8 mouse cellular contexts compared by ENCODE assay signal in the genomic region with DNA sequence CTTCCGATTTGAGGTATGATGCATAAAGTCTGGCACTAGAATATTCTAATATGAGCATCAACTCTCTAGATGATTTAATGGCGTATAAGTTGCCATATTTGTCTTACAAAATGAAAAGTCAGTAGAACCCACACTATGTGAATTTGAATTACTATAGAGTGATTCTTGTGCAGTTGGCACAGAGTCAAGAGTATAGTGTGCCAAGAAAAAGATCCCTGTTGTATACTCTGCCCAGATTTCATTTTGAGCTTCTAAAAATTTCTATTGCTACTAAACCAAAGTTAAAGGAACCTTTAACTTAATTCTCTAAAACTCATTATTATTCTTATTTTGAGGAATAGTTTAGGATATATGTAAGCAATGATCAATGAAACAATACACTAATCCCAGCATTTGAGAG. TPM values are rescaled to one million over a fixed set of nuclear protein-coding genes. Genes with fewer than 3 reads are reported as not detected.
A peak's percentile ranks its signal among the peaks of the same experiment; 100 is the strongest.
DNase-seq lines count a peak whose midpoint lies in the region; ATAC-seq and TF ChIP-seq lines count a peak whose summit lies in the region.

A gene (plus strand): TSS at position 301 of the 400 bp plus-strand sequence.

- TF ChIP-seq CTCF in liver, adult 2 months (IDR thresholded peaks at IDR 0.05; ENCODE audit: low read depth, low read length), result no peak

- no peaks in the 10 kb centered on the region for H3K79me2 ChIP-seq in liver, adult 2 months (ENCODE audit: control insufficient read depth, insufficient read depth, low read length)

- no peak within 1 kb of the TSS for H3K27ac ChIP-seq in liver, adult 2 months (replicated peaks; ENCODE audit: insufficient read depth, low read depth, low read length)
- H3K27ac ChIP-seq in embryonic facial prominence, embryonic 14.5 days (replicated peaks; ENCODE audit: low read depth, low read length), result peak within 1 kb of the TSS; percentile 84; the same call in 1 of the 2 replicates
- H3K27ac ChIP-seq in intestine, embryonic 14.5 days (ENCODE audit: low read depth), result peak within 1 kb of the TSS; percentile 76; the same call in 1 of the 2 replicates
- peak within 1 kb of the TSS; percentile 93 for H3K27ac ChIP-seq in midbrain, embryonic 11.5 days (ENCODE audit: low read depth, low read length)

- no peak for TF ChIP-seq POLR2A in liver, adult 2 months (IDR thresholded peaks at IDR 0.05; ENCODE audit: extremely low read depth, insufficient read depth, low read length)

- peaks cover 12% of the 10 kb centered on the region for H3K27me3 ChIP-seq in liver, adult 2 months (ENCODE audit: control insufficient read depth, insufficient read depth, low read length)
- no peaks in the 10 kb centered on the region for H3K27me3 ChIP-seq in embryonic facial prominence, embryonic 14.5 days (replicated peaks; ENCODE audit: control insufficient read depth, insufficient read depth, low read length)
- no peaks in the 10 kb centered on the region for H3K27me3 ChIP-seq in intestine, embryonic 14.5 days (replicated peaks; ENCODE audit: control insufficient read depth, insufficient read depth, low read length)
- H3K27me3 ChIP-seq in midbrain, embryonic 11.5 days (ENCODE audit: control insufficient read depth, insufficient read depth, low read length), result no peaks in the 10 kb centered on the region

- peak within 1 kb of the TSS; percentile 23; the same call in 1 of the 2 replicates for H3K4me3 ChIP-seq in liver, adult 2 months (ENCODE audit: insufficient read depth, low read depth, low read length)
- H3K4me3 ChIP-seq in embryonic facial prominence, embryonic 14.5 days (ENCODE audit: low read depth, low read length), result peak within 1 kb of the TSS; percentile 81
- peak within 1 kb of the TSS; percentile 81 for H3K4me3 ChIP-seq in intestine, embryonic 14.5 days (ENCODE audit: low read depth, low read length)
- peak within 1 kb of the TSS; percentile 82 for H3K4me3 ChIP-seq in midbrain, embryonic 11.5 days (ENCODE audit: low read depth, low read length)

- no peak for DNase-seq in liver, adult 2 months (ENCODE audit: extremely low read depth, low read depth, low spot score)
- DNase-seq in liver, result no peak
- DNase-seq in embryonic facial prominence, embryonic 14.5 days (ENCODE audit: low spot score), result peak; percentile 35
- DNase-seq in intestine, embryonic 14.5 days (ENCODE audit: low spot score), result no peak
- no peak for DNase-seq in midbrain, embryonic 11.5 days (ENCODE audit: low spot score, missing footprints)
- DNase-seq in testis, postnatal 14 days (ENCODE audit: low spot score), result no peak
- DNase-seq in spleen, postnatal 10 days (ENCODE audit: low spot score in 2 of 2), result no peak
- no peak for DNase-seq in cerebellum, postnatal 25 days

- no peaks in the 10 kb centered on the region for H3K36me3 ChIP-seq in liver, adult 2 months (ENCODE audit: control insufficient read depth, insufficient read depth, low read length)
- no peaks in the 10 kb centered on the region for H3K36me3 ChIP-seq in embryonic facial prominence, embryonic 14.5 days (ENCODE audit: control insufficient read depth, insufficient read depth, low read length)
- H3K36me3 ChIP-seq in intestine, embryonic 14.5 days (ENCODE audit: control insufficient read depth, insufficient read depth, low read length), result no peaks in the 10 kb centered on the region
- no peaks in the 10 kb centered on the region for H3K36me3 ChIP-seq in midbrain, embryonic 11.5 days (ENCODE audit: control insufficient read depth, insufficient read depth, low read length)

- no peak for ATAC-seq in embryonic facial prominence, embryonic 14.5 days (ENCODE audit: low read depth)
- ATAC-seq in intestine, embryonic 14.5 days (replicated peaks; ENCODE audit: low FRiP score, low TSS enrichment, low read depth), result no peak
- no peak for ATAC-seq in midbrain, embryonic 11.5 days (ENCODE audit: low FRiP score)

- peak within 1 kb of the TSS; percentile 93 for H3K4me2 ChIP-seq in embryonic facial prominence, embryonic 14.5 days (ENCODE audit: low read depth, low read length)
- peak within 1 kb of the TSS; percentile 92 for H3K4me2 ChIP-seq in intestine, embryonic 14.5 days (ENCODE audit: low read length)
- H3K4me2 ChIP-seq in midbrain, embryonic 11.5 days, result peak within 1 kb of the TSS; percentile 75

- peaks cover 5% of the 10 kb centered on the region for H3K4me1 ChIP-seq in liver, adult 2 months (ENCODE audit: control insufficient read depth, insufficient read depth, low read length)
- no peaks in the 10 kb centered on the region for H3K4me1 ChIP-seq in embryonic facial prominence, embryonic 14.5 days (ENCODE audit: control insufficient read depth, insufficient read depth, low read length)
- no peaks in the 10 kb centered on the region for H3K4me1 ChIP-seq in intestine, embryonic 14.5 days (replicated peaks; ENCODE audit: control insufficient read depth, insufficient read depth, low read length)
- H3K4me1 ChIP-seq in midbrain, embryonic 11.5 days (ENCODE audit: control insufficient read depth, insufficient read depth, low read length), result peaks cover 4% of the 10 kb centered on the region; the same call in 1 of the 2 replicates

- WGBS in liver, adult 2 months, result 98% methylated on average over 2 of the region's 2 CpGs
- WGBS in embryonic facial prominence, embryonic 14.5 days, result 80% methylated on average over 2 of the region's 2 CpGs
- 92% methylated on average over 2 of the region's 2 CpGs for WGBS in intestine, embryonic 14.5 days
- 96% methylated on average over 2 of the region's 2 CpGs for WGBS in midbrain, embryonic 11.5 days

- H3K9me3 ChIP-seq in embryonic facial prominence, embryonic 14.5 days (ENCODE audit: control insufficient read depth, low read length), result no peaks in the 10 kb centered on the region
- no peaks in the 10 kb centered on the region for H3K9me3 ChIP-seq in intestine, embryonic 14.5 days (ENCODE audit: control insufficient read depth, low read length)
- H3K9me3 ChIP-seq in midbrain, embryonic 11.5 days (ENCODE audit: control insufficient read depth, low read length), result no peaks in the 10 kb centered on the region

- H3K9ac ChIP-seq in liver, adult 2 months (ENCODE audit: low read depth, low read length), result no peak within 1 kb of the TSS
- H3K9ac ChIP-seq in embryonic facial prominence, embryonic 14.5 days (ENCODE audit: low read depth, low read length), result peak within 1 kb of the TSS; percentile 80
- peak within 1 kb of the TSS; percentile 84 for H3K9ac ChIP-seq in intestine, embryonic 14.5 days (ENCODE audit: low read length)
- H3K9ac ChIP-seq in midbrain, embryonic 11.5 days (ENCODE audit: low read length), result peak within 1 kb of the TSS; percentile 99

RNA-seq across cellular contexts. Expression of the gene that starts here (rescaled TPM):
- under 0.01 and 0.07 TPM in 2 replicates for total RNA-seq in liver, adult 2 months (2014; rRNA removed)
- 0.01 and 0.02 TPM in 2 replicates for polyA plus RNA-seq in liver, adult 2 months (2012; rRNA removed)
- 9.8 and 10.8 TPM in 2 replicates for polyA plus RNA-seq in embryonic facial prominence, embryonic 14.5 days (2014; fragmentation: Nextera tagmentation; extraction: Ambion mirVana)
- 15.9 and 16.2 TPM in 2 replicates for polyA plus RNA-seq in intestine, embryonic 14.5 days (2014; fragmentation: Nextera tagmentation; extraction: Ambion mirVana)
- polyA plus RNA-seq in midbrain, embryonic 11.5 days (2014; fragmentation: Nextera tagmentation; extraction: Ambion mirVana), result 33.0 TPM in 2 replicates

Comparison
In these comparisons a context has a peak if more than half of its experiments do, and no peak if none do; other contexts are left out.
1. RNA of the gene that starts here (polyA plus RNA-seq): 33.0 TPM in midbrain, embryonic 11.5 days, 15.9 to 16.2 TPM in intestine, embryonic 14.5 days and 9.8 to 10.8 TPM in embryonic facial prominence, embryonic 14.5 days; 0.01 to 0.02 TPM in liver, adult 2 months; every median in the first group is over 10 times any median in the second.
2. H3K4me3 ChIP-seq: peak in every context shown above with its lines; median percentile 82 in midbrain, embryonic 11.5 days; 81 in embryonic facial prominence, embryonic 14.5 days; 81 in intestine, embryonic 14.5 days; 23 in liver, adult 2 months.
3. Peak in every context shown above with its lines, with median percentiles within 50 percentile points of each other: H3K4me2 ChIP-seq.